In genomic region chr19:23860151-23860820, GRCm38 (mm10) we compare ENCODE assay signal across 8 mouse cellular contexts.
DNase-seq lines count a peak whose midpoint lies in the region; ATAC-seq lines count a peak whose summit lies in the region.

No protein-coding gene starts in this region.

- no peak overlapping the region for H3K4me3 ChIP-seq in midbrain, embryonic 10.5 days

- H3K4me1 ChIP-seq in midbrain, embryonic 10.5 days, result peaks cover 20% of the 10 kb centered on the region

- 36% methylated on average over 13 of the region's 13 CpGs for WGBS in midbrain, embryonic 10.5 days

- peaks cover 31% of the 10 kb centered on the region; the same call in 1 of the 2 replicates for H3K27me3 ChIP-seq in midbrain, embryonic 10.5 days (ENCODE audit: low read depth, poor library complexity, severe bottlenecking)

- 0 out of 2 replicates have a peak, but pooled peaks cover 3% of the 10 kb centered on the region for H3K9me3 ChIP-seq in midbrain, embryonic 10.5 days (replicated peaks)

- H3K36me3 ChIP-seq in midbrain, embryonic 10.5 days, result no peaks in the 10 kb centered on the region

- no peak overlapping the region for H3K27ac ChIP-seq in midbrain, embryonic 10.5 days (replicated peaks)

- ATAC-seq in inflammation-experienced regulatory T-cells, adult 6 months, result no peak

- peak; percentile 33 for DNase-seq in adrenal gland, adult 18-20 months (ENCODE audit: low spot score in 2 of 2)
- no peak for DNase-seq in adrenal gland, adult 8-10 months
- peak; percentile 35 for DNase-seq in right cerebral cortex, postnatal 14 days
- DNase-seq in right cerebral cortex, postnatal 4 days, result no peak
- peak; percentile 26 for DNase-seq in embryo, embryonic 11.5 days (ENCODE audit: low read depth, low spot score)
- peak; percentile 12 for DNase-seq in hindlimb bud, embryonic 11.5 days (ENCODE audit: extremely low spot score, low read depth, low spot score)
- DNase-seq in midbrain, embryonic 10.5 days (ENCODE audit: low spot score), result peak; percentile 40

Comparison
In these comparisons a context has a peak if more than half of its experiments do, and no peak if none do; other contexts are left out.
1. DNase-seq: peak in adrenal gland, adult 18-20 months (2 of 2), right cerebral cortex, postnatal 14 days (single experiment), embryo, embryonic 11.5 days (single experiment), hindlimb bud, embryonic 11.5 days (single experiment) and midbrain, embryonic 10.5 days (single experiment); none in adrenal gland, adult 8-10 months (single experiment) and right cerebral cortex, postnatal 4 days (single experiment).